Mouse (Mus musculus): ENCODE results near the gene Lrrc27. TPM values are rescaled to one million over a fixed set of nuclear protein-coding genes. Genes with fewer than 3 reads are reported as not detected.

Lrrc27 gene
- polyA plus RNA-seq, 1 experiment from 2014 or later = 1.8 TPM

GRCm38 (mm10) chr7:139214160-139214559 is 1.4 kb downstream of the Lrrc27 start:
- Histone ChIP-seq H3K9ac (replicated peaks) (no peak overlapping the region), H3K36me3 (no peaks in the 10 kb centered on the region), H3K27ac (no peak overlapping the region), H3K9me3 (no peaks in the 10 kb centered on the region), H3K4me3 (replicated peaks) (no peak overlapping the region), H3K4me1 (replicated peaks) (peaks cover 13% of the 10 kb centered on the region), H3K4me2 (no peak overlapping the region), H3K27me3 (no peaks in the 10 kb centered on the region)
- WGBS = 93% methylated on average over 3 of the region's 3 CpGs
- ATAC-seq (ENCODE audit: insufficient number of reproducible peaks, insufficient read depth, low FRiP score, low TSS enrichment, low read depth) = no peak

GRCm38 (mm10) chr7:139214596-139215340 is 2.0 kb downstream of the Lrrc27 start:
- no peak overlapping the region for H3K9ac ChIP-seq (replicated peaks)
- WGBS = 80% methylated on average over 14 of the region's 14 CpGs

GRCm38 (mm10) chr7:139215516-139215915 is 2.7 kb downstream of the Lrrc27 start:
- Histone ChIP-seq H3K4me1 (replicated peaks) (peaks cover 13% of the 10 kb centered on the region), H3K27me3 (no peaks in the 10 kb centered on the region), H3K4me2 (no peak overlapping the region), H3K9me3 (no peaks in the 10 kb centered on the region), H3K27ac (no peak overlapping the region), H3K4me3 (replicated peaks) (no peak overlapping the region), H3K9ac (replicated peaks) (no peak overlapping the region), H3K36me3 (no peaks in the 10 kb centered on the region)
- no peak for ATAC-seq (ENCODE audit: insufficient number of reproducible peaks, insufficient read depth, low FRiP score, low TSS enrichment, low read depth)
- WGBS = 65% methylated on average over 1 of the region's 1 CpGs

More at GRCm38 (mm10) chr7:139214596-139215340, 2.0 kb downstream of the Lrrc27 start:
- no peaks in the 10 kb centered on the region for H3K27me3 ChIP-seq
- H3K4me2 ChIP-seq = no peak overlapping the region
- peaks cover 13% of the 10 kb centered on the region for H3K4me1 ChIP-seq (replicated peaks)
- H3K36me3 ChIP-seq = no peaks in the 10 kb centered on the region
- no peak overlapping the region for H3K27ac ChIP-seq
- H3K9me3 ChIP-seq = no peaks in the 10 kb centered on the region
- ATAC-seq (ENCODE audit: insufficient number of reproducible peaks, insufficient read depth, low FRiP score, low TSS enrichment, low read depth) = no peak
- no peak overlapping the region for H3K4me3 ChIP-seq (replicated peaks)

- Histone ChIP-seq H3K27ac (no peak overlapping the region), H3K9ac (replicated peaks) (no peak overlapping the region), H3K27me3 (no peaks in the 10 kb centered on the region), H3K4me3 (replicated peaks) (no peak overlapping the region), H3K9me3 (no peaks in the 10 kb centered on the region), H3K4me1 (replicated peaks) (peaks cover 13% of the 10 kb centered on the region), H3K36me3 (no peaks in the 10 kb centered on the region), H3K4me2 (no peak overlapping the region)
- ATAC-seq (ENCODE audit: insufficient number of reproducible peaks, insufficient read depth, low FRiP score, low TSS enrichment, low read depth) = no peak
- 84% methylated on average over 7 of the region's 7 CpGs for WGBS
Observed at GRCm38 (mm10) chr7:139215946-139216345, 3.2 kb downstream of the Lrrc27 start.

- ATAC-seq (ENCODE audit: insufficient number of reproducible peaks, insufficient read depth, low FRiP score, low TSS enrichment, low read depth) = no peak
- WGBS = 94% methylated on average over 9 of the region's 9 CpGs
- no peak overlapping the region for H3K4me2 ChIP-seq
Observed at GRCm38 (mm10) chr7:139216464-139216863, 3.7 kb downstream of the Lrrc27 start.

GRCm38 (mm10) chr7:139217046-139217445 is 4.3 kb downstream of the Lrrc27 start:
- no peak for ATAC-seq (ENCODE audit: insufficient number of reproducible peaks, insufficient read depth, low FRiP score, low TSS enrichment, low read depth)
- WGBS = 80% methylated on average over 7 of the region's 7 CpGs
- Histone ChIP-seq H3K4me2 (no peak overlapping the region), H3K36me3 (no peaks in the 10 kb centered on the region), H3K27ac (no peak overlapping the region), H3K4me1 (replicated peaks) (peaks cover 13% of the 10 kb centered on the region), H3K27me3 (no peaks in the 10 kb centered on the region), H3K9ac (replicated peaks) (no peak overlapping the region), H3K9me3 (no peaks in the 10 kb centered on the region), H3K4me3 (replicated peaks) (no peak overlapping the region)

More at GRCm38 (mm10) chr7:139216464-139216863, 3.7 kb downstream of the Lrrc27 start:
- no peaks in the 10 kb centered on the region for H3K36me3 ChIP-seq
- H3K27ac ChIP-seq = no peak overlapping the region
- peaks cover 13% of the 10 kb centered on the region for H3K4me1 ChIP-seq (replicated peaks)
- no peak overlapping the region for H3K9ac ChIP-seq (replicated peaks)
- H3K4me3 ChIP-seq (replicated peaks) = no peak overlapping the region
- no peaks in the 10 kb centered on the region for H3K9me3 ChIP-seq
- H3K27me3 ChIP-seq = no peaks in the 10 kb centered on the region

- no peak overlapping the region for H3K4me2 ChIP-seq
- H3K9me3 ChIP-seq = no peaks in the 10 kb centered on the region
- ATAC-seq (ENCODE audit: insufficient number of reproducible peaks, insufficient read depth, low FRiP score, low TSS enrichment, low read depth) = no peak
- H3K27me3 ChIP-seq = no peaks in the 10 kb centered on the region
- WGBS = 71% methylated on average over 6 of the region's 6 CpGs
- H3K27ac ChIP-seq = no peak overlapping the region
- H3K9ac ChIP-seq (replicated peaks) = no peak overlapping the region
- H3K36me3 ChIP-seq = no peaks in the 10 kb centered on the region
- peaks cover 8% of the 10 kb centered on the region; the same call in 1 of the 2 replicates for H3K4me1 ChIP-seq (replicated peaks)
- no peak overlapping the region for H3K4me3 ChIP-seq (replicated peaks)
Observed at GRCm38 (mm10) chr7:139218641-139219415, 6.0 kb downstream of the Lrrc27 start.

GRCm38 (mm10) chr7:139219486-139219885 is 6.7 kb downstream of the Lrrc27 start:
- Histone ChIP-seq H3K9ac (replicated peaks) (no peak overlapping the region), H3K9me3 (no peaks in the 10 kb centered on the region), H3K4me1 (replicated peaks) (peaks cover 8% of the 10 kb centered on the region; the same call in 1 of the 2 replicates), H3K4me2 (no peak overlapping the region), H3K27ac (no peak overlapping the region), H3K36me3 (no peaks in the 10 kb centered on the region), H3K27me3 (no peaks in the 10 kb centered on the region), H3K4me3 (replicated peaks) (no peak overlapping the region)
- WGBS = 83% methylated on average over 5 of the region's 5 CpGs
- no peak for ATAC-seq (ENCODE audit: insufficient number of reproducible peaks, insufficient read depth, low FRiP score, low TSS enrichment, low read depth)

- H3K4me2 ChIP-seq = no peak overlapping the region
- no peak overlapping the region for H3K9ac ChIP-seq (replicated peaks)
- H3K27ac ChIP-seq = no peak overlapping the region
- 44% methylated on average over 2 of the region's 2 CpGs for WGBS
- H3K27me3 ChIP-seq = no peaks in the 10 kb centered on the region
- no peak overlapping the region for H3K4me3 ChIP-seq (replicated peaks)
- H3K36me3 ChIP-seq = no peaks in the 10 kb centered on the region
- H3K9me3 ChIP-seq = no peaks in the 10 kb centered on the region
- peaks cover 8% of the 10 kb centered on the region; the same call in 1 of the 2 replicates for H3K4me1 ChIP-seq (replicated peaks)
- ATAC-seq (ENCODE audit: insufficient number of reproducible peaks, insufficient read depth, low FRiP score, low TSS enrichment, low read depth) = no peak
Observed at GRCm38 (mm10) chr7:139220303-139220702, 7.5 kb downstream of the Lrrc27 start.

GRCm38 (mm10) chr7:139221072-139221471 is 8.3 kb downstream of the Lrrc27 start:
- Histone ChIP-seq H3K27me3 (no peaks in the 10 kb centered on the region), H3K4me2 (no peak overlapping the region), H3K9ac (replicated peaks) (no peak overlapping the region), H3K27ac (no peak overlapping the region), H3K9me3 (no peaks in the 10 kb centered on the region), H3K36me3 (no peaks in the 10 kb centered on the region), H3K4me1 (replicated peaks) (peaks cover 8% of the 10 kb centered on the region; the same call in 1 of the 2 replicates), H3K4me3 (replicated peaks) (no peak overlapping the region)
- no peak for ATAC-seq (ENCODE audit: insufficient number of reproducible peaks, insufficient read depth, low FRiP score, low TSS enrichment, low read depth)
- 79% methylated on average over 5 of the region's 5 CpGs for WGBS

- no peak overlapping the region for H3K9ac ChIP-seq (replicated peaks)
- H3K36me3 ChIP-seq = no peaks in the 10 kb centered on the region
- H3K27me3 ChIP-seq = no peaks in the 10 kb centered on the region
- WGBS = 85% methylated on average over 2 of the region's 2 CpGs
- H3K4me3 ChIP-seq (replicated peaks) = no peak overlapping the region
- H3K4me1 ChIP-seq (replicated peaks) = peaks cover 8% of the 10 kb centered on the region; the same call in 1 of the 2 replicates
- no peaks in the 10 kb centered on the region for H3K9me3 ChIP-seq
- H3K27ac ChIP-seq = no peak overlapping the region
- no peak for ATAC-seq (ENCODE audit: insufficient number of reproducible peaks, insufficient read depth, low FRiP score, low TSS enrichment, low read depth)
- H3K4me2 ChIP-seq = no peak overlapping the region
Observed at GRCm38 (mm10) chr7:139221856-139222255, 9.1 kb downstream of the Lrrc27 start.

Data from limb, embryonic 12.5 days (tissue).